Mouse (Mus musculus) liver, embryonic 14.5 days (tissue): ENCODE measurements around the gene Gtse1. TPM values are rescaled to one million over a fixed set of nuclear protein-coding genes. Genes with fewer than 3 reads are reported as not detected.
A peak's percentile ranks its signal among the peaks of the same experiment; 100 is the strongest.

Experiments used
- ATAC-seq: fragments of 200-750 bp; cut with Nextera tagmentation; 2 replicates; pipeline ENCODE4 v1.8.0; 2017; ENCODE audit warnings: moderate number of reproducible peaks, mild to moderate bottlenecking, moderate library complexity; ENCODE audit not compliant: insufficient read depth
- DNase-seq, 3 experiments: peaks; one replicate each; pipeline ENCODE4 v3.0.0-alpha.2; 2012 to 2013; ENCODE audit warnings: low read depth in 3 of 3, low spot score in 3 of 3
- H3K27ac ChIP-seq: fragments of 300-500 bp; sonication (generic); 2 replicates; pipeline ENCODE4 v1.5.1; 2014; ENCODE audit warnings: moderate library complexity, mild to moderate bottlenecking, control low read depth, inconsistent platforms
- H3K27me3 ChIP-seq: fragments of 300-500 bp; sonication (generic); 2 replicates; pipeline ENCODE4 v1.6.1; 2014; ENCODE audit warnings: mild to moderate bottlenecking, low read length, moderate library complexity; ENCODE audit not compliant: control insufficient read depth, insufficient read depth
- H3K36me3 ChIP-seq: fragments of 300-500 bp; sonication (generic); replicated peaks from 2 replicates; pipeline ENCODE4 v1.6.1; 2014; ENCODE audit warnings: low read depth; ENCODE audit not compliant: control insufficient read depth, insufficient read depth
- H3K4me1 ChIP-seq, 2 experiments: fragments of 200-500 bp in 1 of 2; fragments of 300-500 bp in 1 of 2; sonication (generic) in 1 of 2; replicated peaks; 2 replicates each; pipeline ENCODE4 v1.6.1; 2012 to 2014; ENCODE audit warnings: antibody characterized with exemption in 1 of 2, inconsistent platforms in 1 of 2, low read length in 1 of 2; ENCODE audit not compliant: control insufficient read depth in 2 of 2, insufficient read depth in 2 of 2
- H3K4me2 ChIP-seq: fragments of 300-500 bp; sonication (generic); 2 replicates; pipeline ENCODE4 v1.6.1; 2014; ENCODE audit warnings: low read depth, mild to moderate bottlenecking, control low read depth, moderate library complexity
- H3K4me3 ChIP-seq, 2 experiments: fragments of 200-500 bp in 1 of 2; fragments of 300-500 bp in 1 of 2; sonication (generic) in 1 of 2; 2 replicates each; pipeline ENCODE4 v1.5.1; 2012 to 2014; ENCODE audit warnings: low read depth in 2 of 2, low read length in 2 of 2, mild to moderate bottlenecking in 2 of 2, control low read depth in 1 of 2, inconsistent platforms in 1 of 2, moderate library complexity in 1 of 2; ENCODE audit not compliant: insufficient read depth in 1 of 2
- H3K9ac ChIP-seq: fragments of 300-500 bp; sonication (generic); replicated peaks from 2 replicates; pipeline ENCODE4 v1.6.1; 2014; ENCODE audit warnings: mild to moderate bottlenecking, control low read depth, moderate library complexity
- H3K9me3 ChIP-seq: fragments of 300-500 bp; sonication (generic); 2 replicates; pipeline ENCODE4 v1.6.1; 2016; ENCODE audit warnings: low read length, mixed read lengths; ENCODE audit not compliant: control insufficient read depth
- CTCF ChIP-seq: IDR thresholded peaks from 2 replicates; pipeline ENCODE4 v1.5.1; 2016; ENCODE audit warnings: antibody characterized with exemption, low read depth, control low read depth
- EP300 ChIP-seq: IDR thresholded peaks from 2 replicates; pipeline ENCODE4 v1.6.1; 2016; ENCODE audit warnings: antibody characterized with exemption, low read depth
- WGBS: fragments of 180-500 bp; shearing (Covaris S2); extraction: QIAGEN DNeasy Blood & Tissue Kit; methylation state at CpG from one replicate; pipeline ENCODE4 v1.1.7; 2014; ENCODE audit not compliant: insufficient replicate concordance; 5-methylcytosine and 5-hydroxymethylcytosine counted together
- polyA plus RNA-seq, 2 experiments: library from polyadenylated mRNA; depleted of rRNA in 1 of 2; stranded (reverse) in 1 of 2; unstranded in 1 of 2; fragments of >200 nt; fragmentation: Nextera tagmentation in 1 of 2; extraction: Ambion mirVana in 1 of 2; gene quantifications; 2 replicates each; pipeline versions ENCODE4 v1.2.1 to v1.2.3; 2012 to 2014

Gtse1 gene
- polyA plus RNA-seq (2012; rRNA removed) (20.6 TPM in 2 replicates), polyA plus RNA-seq (2014; fragmentation: Nextera tagmentation; extraction: Ambion mirVana) (21.1 and 22.9 TPM in 2 replicates)

DNA sequence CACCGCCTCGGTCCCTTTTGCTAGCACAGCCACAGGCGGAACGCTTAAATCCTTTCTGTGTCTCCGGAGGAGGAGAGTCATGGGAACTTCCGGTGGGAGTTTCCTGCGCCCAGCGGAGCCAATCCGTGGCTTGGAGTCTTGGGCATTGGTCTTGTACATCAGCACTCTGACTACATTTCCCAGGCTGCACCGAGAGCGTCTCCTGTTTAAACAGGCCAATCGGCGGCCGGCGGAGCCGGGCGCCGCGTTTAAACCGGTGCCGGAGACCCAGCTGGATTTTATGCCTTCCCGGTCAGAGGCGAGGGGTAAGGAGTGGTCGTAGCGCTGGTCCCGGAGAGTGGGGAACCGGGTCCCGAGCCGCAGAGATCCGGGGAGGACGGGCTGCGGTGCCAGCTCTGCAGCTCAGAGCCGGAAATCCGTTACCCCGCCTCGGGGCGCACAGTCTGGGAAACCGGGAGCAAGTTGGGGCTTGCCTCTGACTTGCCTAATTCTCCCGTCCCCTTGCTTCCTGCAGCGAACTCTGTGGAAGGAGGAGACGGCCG lies at the start of gene Gtse1:
Gene Gtse1 (plus strand): TSS at position 256 of the 542 bp plus-strand sequence.
- ATAC-seq (peak; percentile 99), DNase-seq (peak; percentile 93 to 95 (median 95))
- Histone ChIP-seq H3K4me3 (peak within 1 kb of the TSS; percentile 81 to 99), H3K9ac (peak within 1 kb of the TSS; percentile 91), H3K4me2 (peak within 1 kb of the TSS; percentile 79), H3K9me3 (no peaks in the 10 kb centered on the region), H3K4me1 (peaks cover 0 to 10% of the 10 kb centered on the region in 2 experiments; a peak in 3 of 4 replicates), H3K36me3 (peaks cover 32% of the 10 kb centered on the region), H3K27ac (peak within 1 kb of the TSS; percentile 43), H3K27me3 (no peaks in the 10 kb centered on the region)
- TF ChIP-seq CTCF (no peak), EP300 (no peak)
- under 1% methylated on average over 42 of the region's 42 CpGs for WGBS

DNA sequence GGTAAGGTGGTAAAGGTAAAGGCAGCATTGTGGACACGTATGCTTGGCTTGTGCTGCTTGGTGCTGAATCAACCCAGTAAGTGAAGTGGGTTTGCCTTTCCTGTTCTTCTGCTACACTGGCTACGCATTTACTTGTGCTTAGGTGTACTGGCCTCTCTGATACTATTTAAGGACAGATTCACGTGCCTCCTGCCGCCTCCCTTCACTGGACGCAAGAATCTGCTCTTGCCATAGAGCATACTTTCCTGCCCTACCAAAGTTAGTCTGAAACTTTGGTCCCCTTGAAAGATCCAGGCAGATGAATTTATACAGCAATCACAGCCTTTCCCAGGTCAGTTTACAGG lies 49.1 kb upstream of the Gtse1 start:
- Histone ChIP-seq H3K9ac (peak overlapping the region; percentile 88), H3K27ac (peak overlapping the region; percentile 68), H3K4me3 (peak overlapping the region; percentile 71 to 90), H3K4me1 (peaks cover 21 to 24% of the 10 kb centered on the region in 2 experiments), H3K27me3 (no peaks in the 10 kb centered on the region), H3K36me3 (no peaks in the 10 kb centered on the region), H3K9me3 (no peaks in the 10 kb centered on the region), H3K4me2 (peak overlapping the region; percentile 79)
- TF ChIP-seq CTCF (no peak), EP300 (no peak)
- WGBS: 70% methylated on average over 5 of the region's 5 CpGs
- ATAC-seq (no peak), DNase-seq (no peak)

DNA sequence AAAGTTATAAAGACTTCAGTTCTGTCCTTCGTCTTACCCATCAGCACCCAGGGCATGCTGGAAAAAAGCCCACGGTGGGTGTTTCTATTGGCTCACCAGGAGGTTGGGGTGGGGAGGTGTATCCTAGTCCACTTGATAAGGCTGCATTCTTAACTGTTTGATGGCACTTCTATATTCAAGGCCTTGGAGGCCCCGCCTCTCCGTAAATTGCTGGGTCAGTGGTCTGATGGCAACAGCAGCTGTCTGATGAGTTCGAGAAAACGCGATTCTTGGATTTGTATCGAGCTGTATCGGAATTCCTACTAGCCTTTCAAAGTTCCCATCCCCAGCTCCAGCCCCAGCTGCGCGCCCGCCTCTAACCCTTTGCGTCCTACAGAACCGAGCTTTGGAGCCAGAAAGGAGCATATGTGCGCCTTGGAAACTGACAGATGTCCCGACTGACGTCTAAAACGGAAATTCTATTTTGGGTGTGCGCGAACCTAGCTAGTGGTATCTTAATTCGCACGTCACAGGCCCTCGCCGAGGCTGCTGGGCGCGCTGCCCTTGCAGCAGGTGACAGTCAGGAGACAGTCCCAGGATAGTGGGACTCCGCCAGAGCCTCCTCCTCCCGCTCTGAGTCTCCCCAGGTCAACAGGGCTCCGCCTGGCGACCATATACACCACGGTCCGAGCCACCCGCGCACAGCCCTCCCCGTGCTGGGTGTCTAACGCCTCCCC lies 48.6 kb upstream of the Gtse1 start:
- Histone ChIP-seq H3K27me3 (no peaks in the 10 kb centered on the region), H3K9me3 (no peaks in the 10 kb centered on the region), H3K4me1 (peaks cover 21 to 24% of the 10 kb centered on the region in 2 experiments), H3K9ac (peak overlapping the region; percentile 88), H3K4me2 (peak overlapping the region; percentile 79), H3K4me3 (peak overlapping the region; percentile 71 to 90), H3K27ac (peak overlapping the region; percentile 68), H3K36me3 (no peaks in the 10 kb centered on the region)
- ATAC-seq (peak; percentile 84), DNase-seq (peak; percentile 49 to 55 (median 50))
- TF ChIP-seq EP300 (no peak), CTCF (peak; percentile 39)
- WGBS: 2% methylated on average over 36 of the region's 36 CpGs

DNA sequence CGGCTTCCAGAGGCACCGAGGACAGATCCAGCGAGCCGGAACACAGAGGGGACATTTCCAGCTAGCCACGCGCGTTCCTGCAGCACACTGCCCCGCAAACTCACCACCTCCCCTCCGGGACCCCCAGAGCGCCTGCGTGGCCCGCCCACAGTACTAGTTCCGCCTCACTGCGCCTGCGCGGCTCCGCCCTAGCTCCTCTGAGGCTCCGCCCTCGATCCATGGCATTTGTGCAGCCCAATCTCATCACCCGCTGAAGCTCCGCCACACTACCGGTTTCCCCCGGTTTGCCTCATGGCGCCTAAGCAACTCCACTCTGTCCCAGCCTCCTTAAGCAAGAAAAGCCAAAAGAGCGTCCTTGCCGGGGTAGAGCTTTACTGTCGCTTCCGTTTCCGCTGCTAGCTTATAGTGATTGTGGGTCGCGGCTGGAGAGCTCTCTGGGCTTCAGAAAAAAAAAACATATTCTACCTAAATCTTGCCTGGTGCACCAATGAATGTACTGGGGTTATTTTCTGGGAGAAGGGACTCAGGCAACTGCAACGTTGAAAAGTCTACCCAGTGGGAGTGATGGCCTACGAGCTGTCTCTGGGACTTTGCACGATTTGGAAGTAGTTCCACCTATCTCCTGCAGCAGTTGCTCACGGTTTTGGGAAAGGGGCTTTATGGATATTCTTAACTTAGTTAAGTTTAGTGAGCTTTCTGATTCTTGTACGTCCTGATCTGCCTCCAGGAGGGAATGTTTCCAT lies 47.8 kb upstream of the Gtse1 start, which contains the start of gene Cdpf1:
Gene Cdpf1 (minus strand): TSS at position 163 of the 743 bp plus-strand sequence.
- Histone ChIP-seq H3K4me1 (peaks cover 21 to 24% of the 10 kb centered on the region in 2 experiments), H3K4me3 (peak within 1 kb of the TSS; percentile 71 to 90), H3K9ac (peak within 1 kb of the TSS; percentile 88), H3K4me2 (peak within 1 kb of the TSS; percentile 79), H3K9me3 (no peaks in the 10 kb centered on the region), H3K36me3 (no peaks in the 10 kb centered on the region), H3K27me3 (no peaks in the 10 kb centered on the region), H3K27ac (peak within 1 kb of the TSS; percentile 68)
- DNase-seq (peak; percentile 86 to 91 (median 86)), ATAC-seq (peak; percentile 91)
- 3% methylated on average over 36 of the region's 36 CpGs for WGBS
- TF ChIP-seq CTCF (peak; percentile 11; the same call in 1 of the 2 replicates), EP300 (no peak)
